Mouse (Mus musculus): Measurements from ENCODE around the gene Rbms1.

Gene Rbms1

DNA sequence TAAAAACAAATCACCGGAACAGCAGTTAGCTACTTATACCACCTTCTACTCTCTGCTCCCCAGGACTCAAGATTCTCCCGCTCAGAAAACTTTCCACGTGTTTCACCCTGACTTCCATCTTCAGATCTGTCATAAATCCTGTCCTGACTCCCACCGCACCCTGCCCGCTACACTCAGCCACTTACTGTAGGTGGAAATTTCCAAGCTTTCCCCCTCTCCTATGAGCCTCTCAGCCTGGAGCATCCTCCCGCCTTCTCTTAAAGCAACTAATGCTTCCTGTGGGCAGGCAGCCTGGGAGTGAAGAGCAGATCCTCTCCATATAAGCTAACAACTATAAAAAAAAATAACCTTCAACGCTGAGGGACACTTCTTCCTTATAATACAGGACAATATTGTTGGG lies 44.6 kb downstream of the Rbms1 start:
- no peak for DNase-seq (ENCODE audit: low read depth)

DNA sequence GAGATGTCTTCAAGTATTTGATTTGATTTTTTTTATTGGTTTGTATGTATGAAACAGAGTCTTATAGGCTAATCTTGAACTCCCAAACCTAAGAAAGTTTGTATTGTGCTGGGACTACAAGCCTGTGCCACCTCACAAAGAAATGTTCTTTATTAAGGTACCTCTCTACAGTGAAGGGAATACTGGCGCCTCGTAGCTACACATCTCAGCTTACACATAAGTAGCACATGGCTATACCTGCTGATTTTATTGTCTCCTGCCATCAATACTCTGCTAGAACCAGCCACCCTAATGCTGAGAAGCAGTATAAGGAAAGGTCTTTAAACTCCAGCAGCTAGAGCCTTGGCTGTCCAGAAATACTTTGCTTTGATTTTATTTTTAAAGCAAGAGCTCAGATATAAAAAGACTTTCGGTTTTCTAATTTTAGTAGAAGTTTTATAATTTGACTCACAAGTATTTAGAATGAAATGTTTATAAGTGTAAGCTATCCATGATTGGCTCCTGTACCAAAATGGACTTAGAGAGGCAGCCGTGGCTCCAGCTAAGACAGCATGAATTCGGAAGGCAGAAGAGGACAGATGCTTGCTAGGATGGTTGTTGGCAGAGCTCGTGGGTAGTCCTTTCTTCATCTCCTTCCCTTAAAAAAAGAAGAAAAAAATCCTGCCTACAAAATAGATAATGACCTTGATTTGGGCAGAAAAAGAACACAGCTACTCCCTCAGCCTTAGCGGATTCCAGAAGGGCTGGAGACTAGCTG lies 48.3 kb downstream of the Rbms1 start:
- no peak for DNase-seq (ENCODE audit: low read depth)

GRCm38 (mm10) chr2:60913281-60913680 lies 49.7 kb downstream of the Rbms1 start:
- no peak for DNase-seq (ENCODE audit: low read depth)

- DNase-seq (ENCODE audit: low read depth): no peak
Measured at GRCm38 (mm10) chr2:60911716-60912115, 51.3 kb downstream of the Rbms1 start.

GRCm38 (mm10) chr2:60910820-60911219 lies 52.2 kb downstream of the Rbms1 start:
- DNase-seq (ENCODE audit: low read depth): peak; percentile 46

GRCm38 (mm10) chr2:60908551-60908950 lies 54.4 kb downstream of the Rbms1 start:
- DNase-seq (ENCODE audit: low read depth): no peak

DNA sequence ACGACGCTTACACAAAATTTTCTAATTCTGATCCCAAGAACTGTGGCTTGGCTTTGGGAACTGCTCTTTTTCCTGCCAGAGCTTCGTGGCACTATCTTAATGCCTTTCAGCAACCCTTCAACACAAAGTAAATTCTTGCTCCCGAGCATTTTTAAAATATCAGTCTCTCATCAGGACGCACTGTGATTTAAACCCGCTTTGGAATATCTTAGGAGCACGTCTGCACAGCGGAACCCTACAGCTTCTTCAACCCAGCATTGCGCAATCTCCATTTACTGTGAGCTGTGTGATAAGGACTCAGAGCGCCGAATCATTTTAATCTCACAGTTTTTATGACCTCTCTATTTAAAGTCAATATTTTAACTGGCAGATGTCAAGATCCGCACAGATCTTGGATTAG lies 54.9 kb downstream of the Rbms1 start:
- DNase-seq (ENCODE audit: low read depth): no peak

DNA sequence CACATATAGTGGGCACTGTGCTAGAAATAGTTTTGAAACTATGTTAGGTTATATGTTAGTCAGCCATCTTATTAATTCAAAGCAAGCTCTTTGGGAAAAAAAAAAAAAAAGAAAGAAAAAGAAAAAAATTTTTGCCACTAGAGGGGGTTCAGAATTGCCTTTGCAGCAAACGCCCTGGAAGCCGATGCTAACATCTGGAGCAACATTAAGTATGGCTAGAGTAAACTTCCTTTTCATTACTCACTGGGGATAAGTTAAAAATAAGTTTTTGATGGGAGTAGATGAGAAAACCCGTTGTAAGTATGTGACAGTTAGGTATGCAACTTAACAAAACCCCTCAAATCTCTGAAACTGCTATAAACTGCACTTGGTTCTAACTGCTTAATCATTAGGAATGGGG lies 57.7 kb downstream of the Rbms1 start:
- DNase-seq (ENCODE audit: low read depth): peak; percentile 83

DNA sequence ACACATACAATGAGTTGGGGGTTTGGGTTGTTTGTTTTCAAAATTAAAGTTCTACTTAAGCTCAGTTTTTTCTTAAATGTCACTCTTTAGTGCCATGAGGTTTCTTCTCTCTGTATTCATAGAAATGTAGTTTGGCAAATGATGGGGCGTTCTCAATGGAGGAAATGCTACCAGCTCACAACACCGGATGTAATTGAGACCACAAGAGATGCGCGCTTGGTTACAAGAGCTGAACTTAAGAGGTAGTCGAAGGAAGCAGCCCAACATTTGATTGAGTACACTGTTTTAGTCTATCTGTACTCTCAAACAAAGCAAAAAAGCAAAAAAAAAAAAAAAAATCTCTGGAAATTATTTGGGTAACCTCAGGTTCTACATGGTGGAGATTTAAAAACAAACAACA lies 58.9 kb downstream of the Rbms1 start:
- no peak for DNase-seq (ENCODE audit: low read depth)

DNA sequence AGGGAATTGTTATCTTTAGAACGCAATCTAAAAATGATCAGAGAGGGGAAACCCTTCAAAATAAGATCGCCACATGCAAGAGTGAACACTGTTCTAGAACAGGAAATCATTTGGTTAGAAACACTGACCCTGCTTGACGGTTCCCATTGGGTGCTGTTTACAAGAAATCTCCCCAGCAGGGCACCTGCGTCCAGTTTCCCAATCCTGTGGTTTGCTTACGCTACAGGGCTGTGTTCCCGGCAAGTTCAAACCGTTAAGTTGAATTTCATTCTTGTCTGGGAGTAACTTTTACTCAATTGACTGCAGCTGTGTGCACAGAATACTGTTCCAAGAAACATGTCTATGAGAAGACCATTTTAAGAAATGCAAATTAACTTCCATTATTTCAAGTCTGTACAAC lies 59.5 kb downstream of the Rbms1 start:
- DNase-seq (ENCODE audit: low read depth): peak; percentile 72

DNA sequence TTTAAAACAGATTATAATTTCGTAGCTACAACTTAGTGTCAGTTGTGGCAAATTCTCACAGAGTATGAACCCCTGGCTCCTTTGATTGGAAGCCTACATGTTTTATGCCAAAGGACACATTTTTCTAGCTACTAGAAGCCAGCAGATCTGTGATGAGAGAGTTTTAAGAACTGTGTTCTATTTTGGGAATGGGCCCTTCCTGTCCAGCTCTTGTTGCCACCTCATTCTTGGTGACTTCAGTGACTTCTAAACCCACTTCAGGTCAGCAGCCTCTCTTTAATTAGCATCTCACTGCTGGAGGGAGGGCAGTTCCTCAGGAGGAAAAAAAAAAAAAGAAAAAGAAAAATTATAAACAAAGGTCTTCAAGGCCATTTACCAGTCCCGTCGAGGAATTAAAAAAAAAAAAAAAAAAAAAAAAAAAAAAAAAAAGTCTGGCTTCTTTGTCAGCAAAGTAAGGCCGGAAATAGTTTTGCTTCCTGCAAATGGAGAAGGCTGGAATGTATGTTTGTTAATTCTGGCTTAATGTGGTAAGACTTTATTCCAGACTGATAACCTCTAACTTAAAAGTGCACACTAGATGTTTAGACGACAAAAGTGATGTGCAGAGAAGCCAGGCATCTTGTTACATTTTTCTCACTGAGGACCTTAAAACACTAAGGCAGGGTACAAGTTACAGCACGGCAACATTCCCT lies 60.4 kb downstream of the Rbms1 start:
- no peak for DNase-seq (ENCODE audit: low read depth)

DNA sequence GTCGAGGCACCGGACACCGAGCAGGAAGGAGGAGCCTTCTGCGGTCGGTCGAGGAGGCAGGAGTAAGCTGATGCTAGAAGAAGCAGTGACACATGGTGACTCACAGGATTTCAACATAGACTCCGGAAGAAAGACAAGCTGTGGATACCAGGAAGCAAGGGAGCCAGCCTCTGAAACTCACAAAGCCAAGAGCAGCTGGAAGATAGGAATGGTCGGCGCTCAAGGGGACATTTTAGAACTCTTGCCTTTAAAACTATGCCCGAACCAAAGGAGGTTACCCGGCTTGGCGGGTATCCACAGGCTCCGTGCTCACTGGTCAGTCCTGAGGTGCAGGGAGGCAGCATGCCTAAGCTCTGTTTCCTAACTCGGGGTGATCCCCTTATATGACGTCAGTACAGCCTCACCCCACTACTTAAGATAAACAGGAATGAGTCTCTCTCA lies 61.5 kb downstream of the Rbms1 start:
- DNase-seq (ENCODE audit: low read depth): peak; percentile 92

DNA sequence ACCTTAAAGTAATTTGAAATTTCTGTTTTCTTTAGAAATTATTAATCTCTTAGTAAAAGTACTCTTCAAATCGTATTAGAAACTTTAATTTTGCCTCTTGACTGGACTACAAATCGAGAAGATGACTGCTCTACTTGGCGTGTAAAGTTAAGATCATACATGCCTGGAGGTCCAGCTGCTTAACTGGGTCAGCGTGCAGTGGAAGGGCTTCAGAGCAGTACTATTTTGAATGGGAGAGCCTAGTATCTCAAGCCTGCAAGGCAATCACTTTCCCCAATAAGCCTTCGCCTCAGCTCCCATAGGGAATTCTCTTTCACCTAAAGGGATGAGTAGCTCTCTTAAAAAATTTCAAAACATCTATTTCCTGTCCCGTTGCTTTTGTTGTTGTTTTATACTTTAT lies 62.0 kb downstream of the Rbms1 start:
- DNase-seq (ENCODE audit: low read depth): no peak

DNA sequence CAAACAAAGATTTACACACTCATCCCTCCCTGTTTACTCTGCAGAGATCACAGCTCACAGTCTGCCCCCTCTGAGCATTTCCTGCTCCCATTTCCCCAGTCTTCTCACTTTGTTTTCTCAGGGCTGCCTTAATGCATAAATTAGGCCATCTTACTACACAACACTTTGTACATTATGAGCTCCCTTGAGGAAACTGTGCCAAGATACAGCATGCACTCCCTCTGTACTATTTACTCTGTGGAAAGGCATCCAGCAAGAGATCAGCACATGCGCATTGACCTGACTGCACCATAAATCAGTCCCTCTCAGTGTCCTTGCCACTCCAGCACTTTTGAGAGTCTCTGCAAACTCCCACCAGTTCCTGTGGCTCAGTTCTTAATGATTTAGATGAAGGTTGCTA lies 70.0 kb downstream of the Rbms1 start:
- no peak for DNase-seq (ENCODE audit: low read depth)

- DNase-seq (ENCODE audit: low read depth): peak; percentile 66
Measured at GRCm38 (mm10) chr2:60883931-60884330, 79.1 kb downstream of the Rbms1 start.

GRCm38 (mm10) chr2:60883043-60883365 lies 80.0 kb downstream of the Rbms1 start:
- DNase-seq (ENCODE audit: low read depth): no peak

DNA sequence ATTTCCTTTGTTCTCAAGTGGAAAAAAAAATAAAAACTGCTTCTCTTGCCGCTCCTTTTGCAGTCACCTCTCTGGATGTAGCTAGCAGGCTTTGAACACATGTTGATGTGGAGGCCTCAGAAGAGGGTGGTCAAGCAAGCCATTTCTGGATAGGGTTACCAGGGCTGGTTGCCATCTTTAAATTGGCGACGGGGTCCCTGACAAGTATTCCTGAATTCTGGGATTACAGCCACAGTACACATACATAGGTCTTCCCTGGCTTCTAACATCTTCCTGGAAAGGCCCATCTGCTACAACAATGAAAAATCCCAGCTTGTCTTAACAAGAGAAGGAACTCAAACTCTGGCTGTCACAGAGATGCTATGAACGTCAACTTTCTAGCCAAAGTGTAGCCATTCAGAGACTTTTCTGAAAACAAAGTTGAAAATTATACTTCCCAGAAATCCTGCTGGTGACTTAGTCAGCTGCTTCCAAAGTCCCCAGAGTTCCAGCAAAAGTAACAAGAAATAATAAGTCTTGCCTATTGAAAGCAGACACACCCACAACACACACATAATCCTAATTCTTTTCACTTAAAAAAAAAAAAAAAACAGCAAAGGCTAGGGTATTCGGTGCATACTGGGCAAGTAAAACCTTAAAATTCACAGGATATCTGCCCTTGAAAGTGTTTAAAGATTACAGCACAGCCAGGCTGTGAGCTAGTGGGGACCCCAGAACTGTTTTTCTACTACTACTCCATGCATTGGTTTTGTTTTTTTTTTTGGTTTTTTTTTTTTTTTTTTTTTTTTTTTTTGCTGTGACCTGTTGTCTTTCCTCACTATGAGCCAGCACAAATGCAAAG lies 80.6 kb downstream of the Rbms1 start:
- DNase-seq (ENCODE audit: low read depth): no peak

GRCm38 (mm10) chr2:60881571-60882041 lies 81.4 kb downstream of the Rbms1 start:
- no peak for DNase-seq (ENCODE audit: low read depth)

DNA sequence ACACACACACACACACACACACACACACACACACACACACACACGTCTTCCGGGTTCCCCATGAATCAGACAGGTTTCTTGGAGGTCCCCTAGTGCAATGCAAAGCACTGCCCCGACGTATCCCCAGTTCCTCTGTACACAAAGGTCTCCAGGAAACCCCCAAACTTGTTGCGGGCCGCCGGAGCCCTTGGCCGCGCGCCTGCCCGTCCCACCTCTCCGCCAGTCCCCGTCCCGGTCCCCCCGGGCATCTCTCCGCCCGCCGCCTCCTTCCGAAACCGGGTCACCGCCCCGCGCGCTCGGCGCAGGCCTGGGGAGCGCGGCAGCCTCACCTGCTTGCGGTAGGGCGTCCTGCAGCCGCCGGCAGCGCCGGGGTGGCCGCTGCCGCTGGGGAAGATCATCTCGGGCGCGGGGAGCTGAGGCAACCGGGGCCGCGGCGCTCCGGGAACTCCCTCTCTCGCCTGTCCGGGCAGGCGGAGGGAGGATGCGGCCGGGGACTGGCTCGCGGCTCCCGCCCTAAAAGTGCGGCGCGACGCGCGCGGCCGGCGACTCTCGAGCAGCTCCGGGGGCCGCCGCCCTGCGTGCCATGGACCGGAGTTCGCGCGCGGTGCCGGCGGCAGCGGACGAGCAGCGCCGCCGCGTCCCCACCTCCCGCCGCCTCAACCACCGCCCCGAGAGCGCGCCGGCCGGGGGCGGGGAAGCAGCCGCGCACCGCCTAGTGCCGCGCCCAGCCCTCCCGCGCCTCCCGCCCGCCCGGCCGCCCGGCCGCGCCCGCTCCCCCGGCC lies 82.0 kb downstream of the Rbms1 start:
- DNase-seq (ENCODE audit: low read depth): peak; percentile 88

DNA sequence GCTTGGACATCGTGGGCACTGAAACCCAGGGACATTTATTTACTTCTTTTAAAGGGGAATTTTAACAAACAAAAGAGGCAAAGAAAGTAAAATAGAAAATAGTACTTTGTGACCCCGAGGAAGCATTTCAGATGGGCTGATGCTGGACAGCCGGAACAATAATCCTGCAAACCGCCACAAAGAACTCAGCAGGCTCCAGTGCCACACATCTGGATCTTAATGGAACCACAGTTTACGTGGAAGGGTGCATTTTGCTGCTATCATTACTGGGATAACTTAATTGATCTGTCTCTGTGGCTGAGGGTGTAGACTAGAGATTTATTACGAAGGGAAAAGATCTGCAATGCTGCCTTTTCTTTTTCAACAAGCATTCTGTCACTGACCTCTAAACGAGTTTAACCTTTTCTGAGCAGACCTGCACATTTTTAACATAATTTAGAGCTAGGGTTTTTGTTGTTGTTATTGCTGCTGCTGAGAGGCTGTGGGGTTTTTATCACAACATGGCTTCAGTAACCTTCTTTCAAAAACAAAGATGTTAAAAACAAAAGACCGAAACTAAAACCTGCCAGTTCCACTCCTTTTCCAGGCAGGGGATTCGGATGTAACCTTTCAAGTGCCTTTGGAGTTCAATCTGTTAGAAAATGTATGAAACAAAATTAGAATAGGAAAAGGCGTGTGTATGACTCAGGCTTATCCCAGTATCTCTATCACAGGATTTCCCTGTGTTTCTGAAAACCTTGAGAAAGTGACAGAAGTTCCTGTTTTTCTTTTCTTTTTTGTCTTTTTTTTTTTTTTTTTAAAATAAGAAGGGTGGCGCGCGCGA lies 82.8 kb downstream of the Rbms1 start:
- DNase-seq (ENCODE audit: low read depth): peak; percentile 42

Data from NIH3T3 (cell line).